Mouse (Mus musculus): ENCODE measurements around the gene Tia1.

Tia1 gene

GRCm38 (mm10) chr6:86480189-86480831, 76.3 kb downstream of the Tia1 start:
- no peak for DNase-seq (ENCODE audit: low spot score in 2 of 2)

GRCm38 (mm10) chr6:86481871-86482270, 77.9 kb downstream of the Tia1 start:
- DNase-seq (ENCODE audit: low spot score in 2 of 2): no peak
